Mouse (Mus musculus): ENCODE measurements around the gene Ssbp2.

DNA sequence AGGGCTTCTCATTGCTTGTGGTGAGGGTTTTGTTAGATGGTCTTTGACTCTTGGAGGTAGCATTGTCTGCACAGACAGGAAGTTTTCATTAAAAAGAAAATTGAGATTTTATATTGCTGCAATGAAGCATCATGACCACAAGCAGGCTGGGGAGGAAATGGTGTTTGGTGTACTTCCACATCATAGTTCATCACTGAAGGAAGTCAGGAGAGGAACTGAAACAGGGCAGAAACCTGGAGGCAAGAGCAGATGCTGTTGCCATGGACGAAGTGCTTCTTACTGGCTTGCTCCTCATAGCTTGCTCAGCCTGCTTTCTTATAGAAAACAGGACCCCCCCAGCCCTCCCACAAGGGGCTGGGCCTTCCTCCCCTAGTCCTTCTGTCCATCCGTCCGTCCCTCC, 139.5 kb downstream of the Ssbp2 start:
- TF ChIP-seq CTCF (IDR thresholded peaks at IDR 0.05; ENCODE audit: low read depth, low read length): no peak
- TF ChIP-seq GATA1 (IDR thresholded peaks at IDR 0.05; ENCODE audit: borderline replicate concordance, low read length): no peak

Data from G1E (cell line).